Mouse (Mus musculus): ENCODE measurements around the gene Auts2.

DNA sequence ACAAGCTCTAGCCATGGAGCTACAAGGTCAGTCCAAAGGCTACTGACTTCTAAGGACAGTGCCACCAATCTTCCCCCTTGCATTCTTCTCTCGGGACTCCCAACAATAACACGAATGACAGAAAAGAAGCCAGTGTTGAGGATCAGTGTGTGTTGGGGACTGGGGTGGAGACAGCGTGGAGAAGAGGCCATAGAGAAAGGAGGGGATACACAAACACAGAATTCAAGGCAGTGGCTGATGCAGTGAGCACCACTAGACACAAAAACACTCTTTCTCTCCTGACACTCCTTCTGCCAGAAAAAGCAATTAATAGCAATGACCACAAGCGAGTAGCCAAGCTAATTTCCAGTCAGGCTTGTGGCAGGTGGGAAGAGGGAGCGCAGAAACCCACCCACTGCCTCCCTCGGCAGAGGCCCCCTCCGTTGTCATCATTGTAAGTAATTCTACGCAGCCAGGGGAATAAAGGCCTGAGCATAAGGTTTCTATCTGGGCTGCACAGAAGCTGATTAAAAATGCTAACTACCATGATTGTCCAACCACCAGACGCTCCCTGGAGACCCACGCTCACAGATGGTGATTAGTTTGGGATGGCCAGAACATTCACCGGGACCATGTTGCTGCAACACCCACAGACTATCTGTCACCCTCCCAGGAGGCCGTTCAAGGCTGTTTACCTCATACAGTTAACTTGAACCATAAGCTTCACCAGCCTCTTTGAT is 862.9 kb downstream of the Auts2 start:
- TF ChIP-seq CTCF (IDR thresholded peaks at IDR 0.05; ENCODE audit: extremely low read depth, insufficient read length, insufficient replicate concordance, low read depth, low read length) (no peak), POLR2A (IDR thresholded peaks at IDR 0.05; ENCODE audit: low read depth, low read length) (no peak)

Data from small intestine, adult 2 months (tissue).